Mouse (Mus musculus) thymus, postnatal 36 days (tissue): ENCODE results near the gene AI837181.
A peak's percentile ranks its signal among the peaks of the same experiment; 100 is the strongest.

Experiments used
- DNase-seq, 2 experiments: peaks; one replicate each; pipeline ENCODE4 v3.0.0; 2022; ENCODE audit warnings: mixed read lengths in 2 of 2

The AI837181 gene

DNA sequence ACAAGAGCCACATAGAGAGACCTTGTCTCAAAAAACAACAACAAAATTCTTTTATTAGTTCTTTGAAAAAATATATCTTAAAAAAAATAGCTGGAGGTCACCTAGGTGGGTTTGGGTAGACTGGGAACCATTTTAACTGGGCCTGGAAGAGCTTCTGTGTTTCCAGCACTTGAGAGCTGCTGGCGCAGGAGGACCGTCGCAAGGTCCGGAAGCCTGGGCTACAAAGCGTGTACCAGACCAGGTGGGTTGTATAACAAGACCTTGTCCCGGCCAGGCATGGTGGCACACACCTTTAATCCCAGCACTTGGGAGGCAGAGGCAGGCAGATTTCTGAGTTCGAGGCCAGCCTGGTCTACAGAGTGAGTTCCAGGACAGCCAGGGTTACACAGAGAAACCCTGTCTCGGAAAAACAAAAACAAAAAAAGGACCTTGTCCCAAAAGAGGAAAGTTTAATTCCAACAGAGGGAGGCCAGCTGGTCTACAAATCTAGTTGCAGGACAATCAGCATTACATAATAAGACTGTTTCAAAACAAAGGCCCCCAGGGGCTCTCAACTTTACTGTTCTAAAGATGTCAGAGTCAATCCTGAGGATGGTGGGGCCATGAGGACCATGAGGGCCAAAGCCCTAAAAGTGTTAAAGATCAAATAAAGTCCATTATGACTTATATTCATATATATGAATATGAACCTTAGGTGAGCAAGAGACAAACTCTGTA lies 6.0 kb upstream of the AI837181 start:
- DNase-seq, result no peak

GRCm38 (mm10) chr19:5419630-5420029 lies 5.3 kb upstream of the AI837181 start:
- DNase-seq, result no peak

DNA sequence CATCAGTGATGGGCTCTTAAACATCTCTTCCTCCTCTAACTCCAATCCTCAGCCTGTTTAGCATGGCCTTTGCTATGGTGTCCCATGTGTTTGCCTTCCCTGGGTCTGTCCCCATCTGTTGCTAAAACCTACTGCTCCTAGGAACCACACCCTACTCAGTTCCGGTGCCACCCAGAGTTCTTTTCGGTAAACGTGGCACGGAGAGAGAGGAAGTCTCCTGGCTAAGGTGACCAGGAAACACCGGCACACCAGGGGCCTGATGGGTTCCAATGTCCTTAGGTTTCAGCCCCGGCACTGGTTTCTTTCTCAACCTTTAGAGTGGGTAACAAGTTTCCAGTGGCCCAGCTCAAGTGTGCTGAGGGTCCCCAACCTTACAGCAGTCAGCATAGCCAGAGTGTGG lies 4.4 kb upstream of the AI837181 start:
- DNase-seq, result no peak

- DNase-seq, result peak in 1 of 2 experiments; percentile 27
These were observed 3.2 kb upstream of the AI837181 start for GRCm38 (mm10) chr19:5421784-5422183.

- peak; percentile 22 to 37 for DNase-seq
These were observed 2.7 kb upstream of the AI837181 start for GRCm38 (mm10) chr19:5422267-5422666.

DNA sequence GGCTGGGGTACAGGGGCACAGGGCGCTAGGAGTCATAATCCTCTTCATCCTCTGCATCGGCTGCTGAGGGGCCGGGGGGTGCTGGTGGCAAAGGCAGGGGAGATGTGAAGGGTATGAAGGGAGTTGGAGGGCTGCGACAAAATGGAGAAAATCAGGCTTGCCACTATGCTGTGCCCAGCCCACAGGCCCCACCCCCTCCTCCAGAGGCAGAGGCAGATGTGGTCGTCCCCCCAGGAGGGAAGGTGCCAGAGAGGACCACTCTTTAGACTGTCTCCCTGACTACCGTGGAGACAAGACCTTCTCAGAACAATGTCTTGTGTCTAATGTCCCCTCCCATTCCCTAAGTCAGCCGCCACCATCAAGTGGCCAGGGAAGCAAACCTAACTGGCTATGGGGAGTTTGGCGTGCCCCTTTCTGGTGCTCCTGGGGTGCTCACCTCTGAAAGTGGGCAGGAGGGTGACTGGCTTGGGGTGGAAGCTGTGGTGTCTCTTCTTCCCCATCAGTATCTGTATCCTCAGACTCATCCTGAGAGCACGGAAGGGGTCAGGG lies 2.0 kb upstream of the AI837181 start:
- DNase-seq, result peak in 1 of 2 experiments; percentile 32

DNA sequence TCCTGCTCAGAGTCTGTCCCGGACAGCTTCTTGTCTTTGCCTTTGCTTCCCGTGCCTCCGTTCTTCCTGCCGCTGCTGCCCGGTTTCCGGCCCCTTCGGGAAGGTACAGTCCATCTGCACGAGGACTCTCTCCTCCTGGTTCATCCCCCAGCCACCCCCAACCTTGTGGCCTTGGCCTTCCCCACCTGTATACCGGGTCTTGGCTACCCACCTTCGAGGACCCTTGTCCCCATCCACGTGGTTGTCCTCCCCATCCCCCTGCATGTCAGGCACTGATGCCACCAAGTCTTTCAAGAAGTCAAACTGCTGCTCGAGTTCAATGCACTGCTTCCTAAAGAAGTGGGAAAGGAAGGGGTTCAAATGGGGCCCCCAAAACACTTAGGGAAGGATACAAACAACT lies 1.4 kb upstream of the AI837181 start:
- peak in 1 of 2 experiments; percentile 48 for DNase-seq

DNA sequence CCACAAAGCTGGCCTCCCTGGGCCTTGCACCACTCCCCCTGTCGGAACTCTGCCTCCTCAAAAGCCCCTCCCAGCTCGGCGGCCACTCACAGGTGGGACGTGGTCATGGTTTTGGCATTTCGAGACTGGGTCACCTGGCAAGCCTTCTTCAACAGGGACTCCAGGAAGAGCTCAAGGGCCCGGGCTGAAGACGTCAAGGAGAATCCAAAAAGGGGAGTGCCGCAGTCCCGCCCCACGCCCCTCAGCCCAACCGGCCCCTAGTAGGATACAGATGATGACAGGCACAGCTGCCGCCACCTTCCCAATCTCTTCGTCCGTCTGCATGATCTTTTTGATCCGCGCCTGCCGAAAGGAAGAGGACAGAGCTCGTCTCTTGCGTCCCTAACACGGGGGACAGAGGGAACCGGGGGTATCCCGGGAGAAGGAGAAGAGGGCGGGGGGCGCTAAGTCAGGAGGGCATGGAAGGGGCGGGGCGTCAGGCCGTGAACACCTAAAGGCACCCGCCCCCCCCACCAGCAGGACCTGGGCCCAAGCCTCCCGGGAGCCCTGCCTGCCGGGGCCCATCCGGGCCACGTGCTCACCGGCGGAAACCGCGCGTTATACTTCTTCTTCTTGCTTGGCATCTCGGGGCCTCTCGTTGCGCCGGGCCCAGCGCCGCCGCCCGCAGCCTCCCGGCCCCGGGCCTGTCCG lies 707 bp upstream of the AI837181 start:
- peak; percentile 77 to 85 for DNase-seq

DNA sequence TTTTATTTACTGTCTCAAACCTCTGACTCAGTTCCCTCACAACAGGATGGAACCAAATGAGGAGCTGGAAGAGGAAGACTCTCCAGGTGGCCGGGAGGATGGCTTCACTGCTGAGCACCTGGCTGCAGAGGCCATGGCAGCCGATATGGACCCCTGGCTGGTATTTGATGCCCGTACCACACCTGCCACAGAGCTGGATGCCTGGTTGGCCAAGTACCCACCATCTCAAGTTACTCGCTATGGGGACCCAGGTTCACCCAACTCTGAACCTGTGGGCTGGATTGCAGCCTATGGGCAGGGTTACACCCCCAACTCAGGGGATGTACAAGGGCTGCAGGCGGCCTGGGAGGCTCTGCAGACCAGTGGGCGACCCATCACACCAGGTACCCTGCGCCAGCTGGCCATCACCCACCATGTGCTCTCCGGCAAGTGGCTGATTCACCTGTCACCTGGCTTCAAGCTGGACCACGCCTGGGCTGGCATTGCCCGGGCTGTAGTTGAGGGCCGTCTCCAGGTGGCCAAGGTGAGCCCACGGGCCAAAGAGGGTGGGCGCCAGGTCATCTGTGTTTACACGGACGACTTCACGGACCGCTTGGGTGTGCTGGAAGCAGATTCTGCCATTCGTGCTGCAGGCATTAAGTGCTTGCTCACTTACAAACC lies 1.1 kb downstream of the AI837181 start:
- DNase-seq, result peak in 1 of 2 experiments; percentile 45

- peak in 1 of 2 experiments; percentile 34 for DNase-seq
These were observed 1.8 kb downstream of the AI837181 start for GRCm38 (mm10) chr19:5426640-5427290.

GRCm38 (mm10) chr19:5428083-5428482 lies 3.1 kb downstream of the AI837181 start:
- DNase-seq, result peak in 1 of 2 experiments; percentile 19

DNA sequence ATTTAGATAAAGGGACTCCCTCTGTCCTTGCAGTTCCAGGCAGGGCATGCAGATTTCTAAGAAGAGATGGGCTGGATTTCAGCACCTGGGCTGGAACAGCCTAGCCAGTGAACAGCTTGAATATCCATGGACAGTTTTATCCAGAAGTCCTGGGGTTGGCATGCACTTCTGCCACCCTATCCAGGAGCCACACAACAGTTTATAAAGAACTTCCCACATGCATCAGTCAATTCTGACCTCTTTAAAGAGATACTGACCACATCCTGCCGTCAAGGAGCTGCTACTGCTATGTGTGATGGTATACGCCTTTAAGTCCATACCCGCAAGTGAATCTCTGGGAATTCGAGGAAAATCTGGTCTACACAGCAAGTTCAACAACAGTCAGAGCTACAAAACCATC lies 4.3 kb downstream of the AI837181 start:
- no peak for DNase-seq

DNA sequence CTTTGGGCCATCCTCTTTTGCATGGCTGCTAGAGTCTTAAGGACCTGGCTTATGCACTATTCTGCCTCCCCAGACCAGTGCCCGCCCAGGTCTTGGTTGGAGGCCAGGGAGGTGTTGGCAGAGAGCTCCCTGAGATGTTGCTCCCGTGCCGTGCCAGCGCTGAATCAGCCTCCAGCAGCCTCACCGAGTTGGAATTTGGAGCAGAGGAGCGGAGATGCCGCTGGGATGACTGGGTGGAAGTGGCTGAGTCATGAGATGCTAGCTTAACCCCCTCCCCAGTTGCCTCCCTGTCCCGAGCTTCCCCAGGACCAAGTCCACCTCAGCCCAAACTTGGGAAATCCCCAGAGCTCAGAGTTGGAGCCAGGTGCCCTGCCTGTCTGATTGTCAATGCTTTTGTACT lies 4.9 kb downstream of the AI837181 start:
- peak in 1 of 2 experiments; percentile 17 for DNase-seq

DNA sequence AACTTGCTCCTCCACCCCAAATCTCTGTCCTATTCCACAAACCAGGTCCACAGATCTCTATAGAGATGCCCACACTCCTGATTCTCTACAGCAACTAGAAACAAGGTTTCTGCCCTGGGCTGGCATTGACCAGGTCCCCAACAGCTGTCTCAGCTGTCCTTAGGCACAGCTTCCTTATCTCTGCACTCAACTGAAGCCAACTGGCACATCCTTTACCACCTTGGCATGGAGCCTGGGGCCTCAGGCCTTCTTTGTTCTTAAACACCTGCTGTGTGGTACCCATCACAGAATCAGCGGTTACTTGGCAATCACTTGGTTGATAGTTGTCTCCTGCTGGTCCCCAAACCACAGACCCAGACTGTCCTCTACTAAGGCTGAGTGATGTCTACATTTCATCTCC lies 5.5 kb downstream of the AI837181 start:
- DNase-seq, result peak; percentile 26 to 32

- DNase-seq, result no peak
These were observed 7.0 kb downstream of the AI837181 start for GRCm38 (mm10) chr19:5431911-5432464.

DNA sequence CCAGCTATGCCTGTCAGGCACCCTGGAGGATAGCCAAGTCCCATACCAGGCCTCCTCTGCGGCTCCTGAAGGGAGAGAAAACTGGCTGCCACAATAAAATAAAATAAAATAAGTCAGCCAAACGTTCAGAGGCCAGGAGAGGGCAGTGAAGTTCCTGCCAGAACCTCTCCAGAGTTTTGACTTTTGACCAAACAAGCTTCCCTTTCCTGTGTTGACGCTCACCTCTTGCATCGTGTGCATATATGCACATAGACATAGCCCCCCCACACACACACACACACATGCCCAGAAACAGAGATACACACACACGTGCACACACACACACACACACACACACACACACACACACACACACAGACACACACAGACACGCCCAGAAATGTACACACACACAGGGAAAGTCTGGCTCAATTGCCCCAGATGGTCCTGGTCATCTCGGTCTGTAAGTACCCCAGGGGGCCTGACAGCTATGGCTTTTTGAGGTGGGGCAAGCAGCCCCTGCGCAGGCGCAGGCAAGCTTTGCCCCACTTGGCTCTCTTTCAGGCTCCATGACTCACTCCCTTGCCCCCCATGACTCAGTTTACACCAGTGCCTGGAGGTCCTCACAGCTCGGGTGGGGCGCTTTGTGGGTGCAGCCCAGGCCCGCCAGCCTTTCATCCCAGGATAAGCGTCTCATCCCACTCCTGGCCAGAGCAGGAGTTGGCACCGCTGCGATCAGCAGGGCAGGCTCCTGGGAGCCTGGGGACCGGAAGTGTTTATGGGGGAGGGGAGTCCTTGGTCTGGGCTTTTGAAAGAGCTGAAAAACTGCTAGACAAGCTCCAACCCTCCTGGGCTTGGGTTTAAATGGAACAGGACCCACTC lies 8.3 kb downstream of the AI837181 start:
- DNase-seq, result peak; percentile 72 to 75

DNA sequence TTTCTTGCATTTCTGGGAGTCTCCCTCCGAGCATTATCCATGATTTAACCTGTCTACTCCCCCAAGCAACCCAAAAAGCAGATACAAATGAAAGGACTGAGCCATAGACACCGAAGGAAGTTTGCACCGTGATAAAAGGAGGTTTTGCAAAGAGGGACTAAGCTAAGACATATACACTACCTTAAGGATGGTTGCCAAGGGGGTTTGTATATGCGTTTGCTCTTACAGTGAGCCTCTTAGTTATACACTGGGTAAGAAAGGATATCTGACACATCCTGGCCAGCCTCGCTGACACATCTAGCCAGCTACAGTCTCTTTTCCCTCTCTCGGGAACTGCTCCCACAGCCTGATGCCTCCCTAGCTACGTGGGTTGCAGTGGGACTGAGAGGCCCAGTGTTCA lies 9.0 kb downstream of the AI837181 start:
- no peak for DNase-seq

DNA sequence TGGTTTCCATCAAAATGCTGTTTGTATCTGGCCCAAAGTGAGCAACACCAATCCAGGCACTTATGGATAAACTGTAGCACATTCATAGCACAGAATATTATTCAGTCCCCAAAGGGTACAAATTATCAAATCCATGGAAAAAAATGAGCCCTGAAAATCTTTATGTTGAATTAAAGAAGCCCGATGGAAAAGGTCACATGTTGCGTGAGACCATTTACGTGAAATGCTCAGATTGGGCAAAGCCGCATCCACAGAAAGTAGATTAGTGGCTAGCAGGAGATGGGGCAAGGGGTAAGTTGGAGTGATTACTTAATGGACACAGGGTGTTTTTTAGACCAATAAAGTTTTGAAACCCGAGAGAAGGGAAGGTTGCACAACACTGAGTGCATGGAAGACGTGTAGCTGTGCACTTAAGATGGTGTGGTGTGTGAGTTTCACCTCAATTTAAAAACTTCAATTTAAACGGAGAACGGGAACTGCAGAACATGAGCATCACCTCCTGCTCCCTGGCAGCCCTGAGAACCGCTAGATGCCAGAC lies 19.5 kb downstream of the AI837181 start:
- no peak for DNase-seq

DNA sequence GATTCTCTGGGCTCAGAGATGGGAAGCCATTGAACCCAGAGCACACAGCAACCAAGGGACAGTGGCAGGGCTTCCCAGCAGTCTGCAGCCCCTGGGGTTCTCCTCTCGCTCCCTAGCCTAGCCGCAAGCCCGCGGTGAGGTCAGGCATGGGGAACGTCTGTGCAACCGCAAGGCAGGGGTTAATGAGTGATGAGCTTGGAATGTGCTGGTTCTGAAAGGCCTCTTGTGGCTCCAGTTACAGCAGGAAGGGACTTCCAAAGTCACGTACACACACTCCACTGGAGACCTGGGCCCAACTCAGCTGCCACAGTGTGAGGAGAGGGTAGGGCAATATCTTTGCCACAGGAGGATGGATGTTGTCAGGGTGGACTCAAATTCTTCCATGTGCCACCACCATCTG lies 20.0 kb downstream of the AI837181 start:
- no peak for DNase-seq

- DNase-seq, result no peak
These were observed 20.8 kb downstream of the AI837181 start for GRCm38 (mm10) chr19:5445747-5446146.
